Mouse (Mus musculus) cerebellum, adult 2 months (tissue): ENCODE results near the gene E2f3. TPM values are rescaled to one million over a fixed set of nuclear protein-coding genes. Genes with fewer than 3 reads are reported as not detected.

Source experiments
- DNase-seq, 2 experiments: peaks; one replicate each; pipeline ENCODE4 v3.0.0; 2021
- H3K27ac ChIP-seq: fragments of 200-500 bp; 2 replicates; pipeline ENCODE4 v1.5.1; 2012; ENCODE audit warnings: low read length, control low read depth, inconsistent platforms; ENCODE audit not compliant: insufficient read depth
- H3K27me3 ChIP-seq: fragments of 200-500 bp; 2 replicates; pipeline ENCODE4 v1.6.1; 2012; ENCODE audit warnings: inconsistent platforms, mild to moderate bottlenecking, low read length, moderate library complexity; ENCODE audit not compliant: control insufficient read depth, insufficient read depth
- H3K4me1 ChIP-seq: fragments of 200-500 bp; 2 replicates; pipeline ENCODE4 v1.6.1; 2011; ENCODE audit warnings: low read length; ENCODE audit not compliant: control insufficient read depth, insufficient read depth
- H3K4me3 ChIP-seq: fragments of 200-500 bp; replicated peaks from 2 replicates; pipeline ENCODE3; 2011; ENCODE audit warnings: mild to moderate bottlenecking, low read depth, low read length, control low read depth; ENCODE audit not compliant: insufficient read depth
- CTCF ChIP-seq: fragments of 200-500 bp; IDR thresholded peaks from 2 replicates; pipeline ENCODE4 v1.5.1; 2011; ENCODE audit warnings: low read depth, mild to moderate bottlenecking, control low read depth, low read length, moderate library complexity, borderline replicate concordance; ENCODE audit not compliant: insufficient read depth
- POLR2A ChIP-seq: fragments of 200-500 bp; IDR thresholded peaks from 2 replicates; pipeline ENCODE4 v1.6.1; 2011; ENCODE audit warnings: low read length, control low read depth, borderline replicate concordance; ENCODE audit not compliant: insufficient read depth
- WGBS: fragments of 180-500 bp; shearing (Covaris S2); methylation state at CpG from one replicate; pipeline ENCODE4 v1.1.7; 2018; 5-methylcytosine and 5-hydroxymethylcytosine counted together
- polyA plus RNA-seq: library from polyadenylated mRNA; depleted of rRNA; stranded (reverse); fragments of >200 nt; gene quantifications from 2 replicates; pipeline ENCODE4 v1.2.3, GENCODE M21; 2012

E2f3 gene
- polyA plus RNA-seq, 1 experiment = 10.9 TPM

DNA sequence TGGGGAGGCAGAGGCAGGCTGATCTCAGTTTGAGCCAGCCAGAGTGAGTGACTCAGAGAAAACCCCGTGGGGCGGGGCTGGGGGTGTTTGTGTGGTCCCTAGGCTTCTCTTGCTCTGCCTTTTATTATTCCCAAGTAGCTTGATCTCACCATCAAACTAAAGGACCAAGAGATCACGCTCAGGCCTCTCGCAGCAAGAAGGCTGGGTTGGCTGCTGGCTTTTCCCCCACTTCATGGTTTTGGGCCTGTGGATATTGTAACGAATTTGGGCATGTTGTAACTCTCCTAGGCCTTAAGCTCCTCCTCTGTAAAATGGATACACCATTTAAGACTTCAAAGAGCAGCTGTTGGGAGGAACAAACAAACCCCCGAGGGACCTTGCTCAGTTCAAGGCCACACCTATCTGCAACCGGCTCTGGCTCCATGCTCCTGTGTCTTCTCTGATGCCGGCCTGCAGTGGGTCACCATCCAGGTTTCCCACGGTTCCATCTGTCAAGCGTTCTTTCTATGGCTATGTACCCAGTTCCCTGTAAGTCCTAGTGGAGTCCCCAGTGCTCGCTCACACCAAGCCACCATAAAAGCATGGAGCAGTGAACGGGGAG lies 28.9 kb downstream of the E2f3 start:
- Histone ChIP-seq H3K4me1 (peaks cover 12% of the 10 kb centered on the region), H3K4me3 (no peak overlapping the region), H3K27ac (no peak overlapping the region), H3K27me3 (no peaks in the 10 kb centered on the region)
- 48% methylated on average over 12 of the region's 12 CpGs for WGBS
- DNase-seq = peak; percentile 44 to 62
- TF ChIP-seq CTCF (no peak), POLR2A (no peak)

DNA sequence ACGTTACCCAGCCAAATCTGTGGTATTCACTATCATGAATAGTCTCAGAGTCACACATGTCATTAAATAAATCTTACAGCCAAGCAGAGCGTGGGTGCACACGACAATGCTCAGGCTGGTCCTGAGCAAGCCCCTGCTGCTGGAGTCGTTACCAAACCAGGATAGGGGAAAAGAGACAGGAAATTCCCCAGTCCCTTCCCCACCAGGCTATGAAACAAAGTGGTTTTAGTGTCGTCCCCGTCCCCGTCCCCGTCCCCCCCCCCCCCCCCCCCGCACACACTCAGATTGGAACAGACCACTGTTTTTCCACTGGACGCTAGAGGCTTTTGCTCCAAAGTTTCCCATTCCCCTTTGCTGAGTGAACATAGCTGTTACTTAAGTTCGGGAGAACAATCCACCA lies 30.6 kb downstream of the E2f3 start:
- H3K27ac ChIP-seq = no peak overlapping the region
- TF ChIP-seq CTCF = no peak
- no peak for TF ChIP-seq POLR2A
- DNase-seq = no peak
- H3K4me1 ChIP-seq = peaks cover 12% of the 10 kb centered on the region
- H3K27me3 ChIP-seq = no peaks in the 10 kb centered on the region
- WGBS = 88% methylated on average over 11 of the region's 11 CpGs
- H3K4me3 ChIP-seq = no peak overlapping the region

DNA sequence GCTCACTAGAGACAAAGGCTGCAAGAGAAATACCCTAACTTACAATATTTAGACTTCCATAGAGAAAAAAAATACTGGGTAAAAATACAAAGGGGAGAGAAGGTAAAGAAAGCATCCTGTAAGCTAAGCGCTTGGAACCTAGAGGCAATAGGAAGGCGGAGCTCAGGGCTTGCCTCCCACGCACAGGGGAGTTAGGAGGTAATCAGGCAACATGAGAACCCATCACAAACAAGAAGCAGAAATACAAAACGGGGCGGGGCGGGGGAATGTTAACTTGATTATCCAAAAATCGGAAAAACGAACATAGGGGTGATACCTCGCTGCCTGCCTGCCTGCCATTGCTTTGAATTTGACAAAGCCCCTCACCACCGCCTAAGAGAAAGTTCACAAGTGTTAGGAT lies 31.1 kb downstream of the E2f3 start:
- 96% methylated on average over 10 of the region's 10 CpGs for WGBS
- Histone ChIP-seq H3K27ac (no peak overlapping the region), H3K4me1 (peaks cover 12% of the 10 kb centered on the region), H3K4me3 (no peak overlapping the region), H3K27me3 (no peaks in the 10 kb centered on the region)
- no peak for DNase-seq
- TF ChIP-seq POLR2A (no peak), CTCF (no peak)

DNA sequence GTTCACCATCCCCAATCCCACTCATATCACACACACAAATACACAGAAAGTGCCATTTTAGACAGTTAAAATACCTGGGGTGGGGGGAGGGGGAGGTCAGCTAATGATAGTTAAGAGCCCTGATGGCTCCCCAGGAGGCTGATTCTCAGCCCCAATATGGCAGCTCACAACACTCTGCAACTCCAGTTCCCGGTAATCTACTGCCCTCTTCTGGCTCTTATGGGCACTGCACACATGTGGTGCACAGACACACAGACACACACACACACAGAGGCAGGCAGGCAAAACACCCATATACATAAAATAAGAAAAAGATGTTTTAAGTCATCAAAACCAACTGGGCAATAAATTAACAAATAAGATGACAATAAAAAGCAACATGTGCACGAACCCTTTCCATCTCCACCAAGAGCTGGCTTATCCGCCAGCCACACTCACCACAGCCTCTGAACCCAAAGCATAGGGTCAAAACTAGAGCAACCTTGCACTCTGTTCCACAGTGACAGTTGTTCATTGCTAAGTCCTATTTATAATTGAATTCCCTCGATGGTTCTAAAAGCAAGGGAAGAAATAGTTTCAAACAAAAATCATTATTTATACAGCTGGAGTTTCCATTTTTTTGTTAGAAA lies 32.3 kb downstream of the E2f3 start:
- Histone ChIP-seq H3K27ac (no peak overlapping the region), H3K27me3 (no peaks in the 10 kb centered on the region), H3K4me1 (peaks cover 12% of the 10 kb centered on the region), H3K4me3 (no peak overlapping the region)
- TF ChIP-seq POLR2A (no peak), CTCF (no peak)
- DNase-seq = no peak
- 97% methylated on average over 4 of the region's 4 CpGs for WGBS

DNA sequence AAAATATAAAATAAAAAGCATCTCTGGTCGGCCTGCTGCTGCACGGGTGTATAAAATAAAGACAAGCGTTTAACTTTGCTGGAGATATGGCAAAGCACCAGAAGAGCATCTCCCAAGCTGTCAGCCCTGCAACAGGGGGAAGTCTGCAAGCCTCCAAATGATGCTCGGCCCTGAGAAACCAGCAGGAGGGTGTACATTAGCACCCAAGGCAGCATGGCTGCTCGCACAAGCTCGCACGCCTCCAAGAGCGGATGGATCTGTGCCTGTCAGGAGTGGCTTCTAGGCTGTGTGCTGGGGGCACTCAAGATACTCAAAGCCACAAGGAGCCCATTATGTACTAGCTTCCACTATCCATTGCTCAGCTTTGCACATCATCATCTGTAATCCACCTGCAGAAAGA lies 39.8 kb downstream of the E2f3 start:
- Histone ChIP-seq H3K27me3 (no peaks in the 10 kb centered on the region), H3K4me3 (no peak overlapping the region), H3K27ac (no peak overlapping the region), H3K4me1 (peaks cover 4% of the 10 kb centered on the region)
- no peak for DNase-seq
- WGBS = 26% methylated on average over 8 of the region's 8 CpGs
- TF ChIP-seq POLR2A (no peak), CTCF (no peak)

DNA sequence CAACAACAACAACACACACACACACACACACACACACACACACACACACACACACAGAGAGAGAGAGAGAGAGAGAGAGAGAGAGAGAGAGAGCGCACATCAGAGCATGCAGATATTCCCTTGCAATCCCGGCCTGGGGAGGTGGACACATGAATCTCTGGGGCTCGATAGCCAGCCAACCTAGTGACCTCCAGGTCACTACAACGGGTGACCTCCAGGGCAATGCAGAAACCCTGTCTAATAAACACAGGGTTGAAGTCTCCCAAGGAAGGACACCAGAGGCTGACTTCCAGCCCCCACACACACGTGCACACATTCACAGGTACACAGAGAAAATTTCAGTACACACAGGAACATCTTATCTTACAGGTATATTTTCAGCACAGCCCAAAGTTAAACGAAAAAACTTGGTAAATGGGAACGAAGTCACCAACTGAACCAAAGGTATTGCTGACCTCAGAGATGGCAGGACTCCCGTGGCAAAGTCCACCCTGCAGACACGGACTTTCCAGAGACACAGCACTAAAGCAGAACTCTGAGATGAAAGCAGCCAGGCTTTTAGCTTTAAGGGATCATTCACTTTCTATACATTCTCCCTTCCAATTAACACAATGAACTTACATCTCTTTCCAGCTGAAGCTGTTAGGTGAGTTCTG lies 40.8 kb downstream of the E2f3 start:
- H3K4me1 ChIP-seq = peaks cover 4% of the 10 kb centered on the region
- no peaks in the 10 kb centered on the region for H3K27me3 ChIP-seq
- TF ChIP-seq CTCF (no peak), POLR2A (no peak)
- H3K27ac ChIP-seq = no peak overlapping the region
- no peak for DNase-seq
- no peak overlapping the region for H3K4me3 ChIP-seq
- WGBS = 85% methylated on average over 9 of the region's 9 CpGs

DNA sequence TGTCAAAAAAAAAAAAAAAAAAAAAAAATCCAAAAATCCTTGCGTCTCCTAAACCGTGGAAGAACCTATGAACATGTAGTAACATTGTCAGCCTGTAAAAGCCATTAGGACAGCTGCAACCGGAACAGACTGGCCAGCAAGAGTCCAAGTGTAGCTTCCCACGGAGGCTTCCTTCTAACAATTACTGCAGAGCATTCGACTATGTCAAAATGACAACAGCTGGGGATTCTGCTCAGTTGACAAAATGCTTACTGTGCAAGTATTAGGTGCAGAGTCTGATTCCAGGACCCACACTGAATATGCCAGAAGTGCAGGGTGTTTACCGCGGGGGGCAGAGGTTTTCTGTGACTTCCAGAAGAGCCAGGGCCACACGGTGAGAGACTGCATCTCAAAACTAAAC lies 41.4 kb downstream of the E2f3 start:
- TF ChIP-seq POLR2A = no peak
- no peak for TF ChIP-seq CTCF
- H3K27ac ChIP-seq = no peak overlapping the region
- H3K4me3 ChIP-seq = no peak overlapping the region
- 69% methylated on average over 8 of the region's 8 CpGs for WGBS
- no peak for DNase-seq
- peaks cover 4% of the 10 kb centered on the region for H3K4me1 ChIP-seq
- no peaks in the 10 kb centered on the region for H3K27me3 ChIP-seq

DNA sequence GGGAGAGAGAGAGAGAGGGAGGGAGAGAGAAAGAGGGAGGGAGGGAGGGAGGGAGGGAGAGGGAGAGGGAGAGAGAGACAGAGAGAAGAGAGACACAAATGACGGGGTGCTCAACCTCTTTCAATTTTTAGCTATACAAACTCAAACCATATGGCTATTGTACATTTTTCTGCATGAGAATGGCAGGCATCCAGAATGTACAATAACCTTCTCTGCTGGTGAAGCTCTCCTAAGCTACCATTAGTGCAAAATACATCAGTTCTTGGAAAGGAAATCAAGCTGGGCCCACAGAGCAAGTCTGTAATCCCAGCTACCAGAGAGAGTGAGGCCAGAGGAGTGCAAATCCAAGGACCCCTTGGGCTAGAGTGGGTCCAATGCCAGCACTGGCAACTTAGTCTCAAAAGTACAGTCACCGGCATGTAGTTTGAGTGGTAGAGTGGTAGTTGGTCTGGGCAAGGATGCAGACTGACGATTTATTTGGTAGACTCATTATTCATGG lies 42.3 kb downstream of the E2f3 start:
- 0 out of 2 replicates have a peak overlapping the region, but pooled peaks have one; percentile 33 for H3K27ac ChIP-seq
- DNase-seq = peak; percentile 18 to 29

More for the DNA sequence above, 42.3 kb downstream of the E2f3 start:
- TF ChIP-seq POLR2A (no peak), CTCF (no peak)
- Histone ChIP-seq H3K4me3 (no peak overlapping the region), H3K4me1 (peaks cover 4% of the 10 kb centered on the region), H3K27me3 (no peaks in the 10 kb centered on the region)
- 28% methylated on average over 3 of the region's 3 CpGs for WGBS
